Mouse (Mus musculus) kidney, adult 2 months (tissue): ENCODE measurements around the gene Egr2. TPM values are rescaled to one million over a fixed set of nuclear protein-coding genes. Genes with fewer than 3 reads are reported as not detected.

Experiments
- DNase-seq: peaks from one replicate; pipeline ENCODE4 v3.0.0; 2021
- H3K27ac ChIP-seq: fragments of 200-500 bp; 2 replicates; pipeline ENCODE4 v1.5.1; 2012; ENCODE audit warnings: low read depth, low read length, control low read depth, inconsistent platforms; ENCODE audit not compliant: insufficient read depth
- H3K27me3 ChIP-seq: fragments of 200-500 bp; replicated peaks from 2 replicates; pipeline ENCODE4 v1.6.1; 2012; ENCODE audit warnings: mild to moderate bottlenecking, moderate library complexity, low read length, inconsistent platforms; ENCODE audit not compliant: control insufficient read depth, insufficient read depth
- H3K36me3 ChIP-seq: fragments of 200-500 bp; 2 replicates; pipeline ENCODE4 v1.6.1; 2012; ENCODE audit warnings: mild to moderate bottlenecking, moderate library complexity, low read length, inconsistent platforms; ENCODE audit not compliant: control insufficient read depth, insufficient read depth
- H3K4me1 ChIP-seq: fragments of 200-500 bp; 2 replicates; pipeline ENCODE4 v1.6.1; 2011; ENCODE audit warnings: low read length; ENCODE audit not compliant: control insufficient read depth, insufficient read depth
- H3K4me3 ChIP-seq: fragments of 200-500 bp; 2 replicates; pipeline ENCODE4 v1.5.1; 2011; ENCODE audit warnings: mild to moderate bottlenecking, low read depth, low read length, control low read depth; ENCODE audit not compliant: insufficient read depth
- CTCF ChIP-seq: fragments of 200-500 bp; conservative IDR thresholded peaks from 2 replicates; pipeline ENCODE4 v1.5.1; 2011; ENCODE audit warnings: low read depth, mild to moderate bottlenecking, control low read depth, low read length, moderate library complexity, mixed read lengths; ENCODE audit not compliant: insufficient read depth, insufficient read length
- POLR2A ChIP-seq: fragments of 200-500 bp; IDR thresholded peaks from one replicate; pipeline ENCODE4 v1.6.1; 2011; ENCODE audit warnings: low read depth, low read length, control low read depth
- WGBS: fragments of 180-500 bp; shearing (Covaris S2); methylation state at CpG from one replicate; pipeline ENCODE4 v1.1.7; 2018; 5-methylcytosine and 5-hydroxymethylcytosine counted together
- polyA plus RNA-seq: library from polyadenylated mRNA; depleted of rRNA; stranded (reverse); fragments of >200 nt; gene quantifications from 2 replicates; pipeline ENCODE4 v1.2.3, GENCODE M21; 2012; rRNA removed

Egr2 gene
- polyA plus RNA-seq, 1 experiment, result 1.8 TPM

DNA sequence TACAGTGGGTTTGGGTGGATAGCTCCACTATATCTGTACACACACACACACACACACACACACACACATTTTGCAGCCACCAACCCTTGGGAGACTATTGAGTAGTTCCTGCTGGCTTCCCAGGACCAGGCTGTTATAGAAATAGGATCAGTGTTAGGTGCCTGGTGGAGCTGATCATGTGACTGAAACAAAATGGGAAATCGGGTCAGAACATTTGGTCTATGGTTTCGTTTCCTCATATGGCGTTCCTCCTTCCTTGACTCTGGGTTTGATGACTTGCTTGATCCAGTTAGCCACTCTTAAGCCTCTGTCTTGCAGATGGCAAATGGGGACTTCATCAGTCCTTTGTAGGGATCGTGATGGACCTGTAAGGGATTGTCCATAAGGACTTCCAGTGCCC is 44.6 kb downstream of the Egr2 start:
- TF ChIP-seq CTCF (no peak), POLR2A (no peak)
- peak; percentile 7 for DNase-seq
- no peak overlapping the region for H3K4me3 ChIP-seq
- H3K4me1 ChIP-seq, result no peaks in the 10 kb centered on the region
- H3K27me3 ChIP-seq, result no peaks in the 10 kb centered on the region
- H3K27ac ChIP-seq, result no peak overlapping the region
- H3K36me3 ChIP-seq, result no peaks in the 10 kb centered on the region
- 93% methylated on average over 4 of the region's 4 CpGs for WGBS

DNA sequence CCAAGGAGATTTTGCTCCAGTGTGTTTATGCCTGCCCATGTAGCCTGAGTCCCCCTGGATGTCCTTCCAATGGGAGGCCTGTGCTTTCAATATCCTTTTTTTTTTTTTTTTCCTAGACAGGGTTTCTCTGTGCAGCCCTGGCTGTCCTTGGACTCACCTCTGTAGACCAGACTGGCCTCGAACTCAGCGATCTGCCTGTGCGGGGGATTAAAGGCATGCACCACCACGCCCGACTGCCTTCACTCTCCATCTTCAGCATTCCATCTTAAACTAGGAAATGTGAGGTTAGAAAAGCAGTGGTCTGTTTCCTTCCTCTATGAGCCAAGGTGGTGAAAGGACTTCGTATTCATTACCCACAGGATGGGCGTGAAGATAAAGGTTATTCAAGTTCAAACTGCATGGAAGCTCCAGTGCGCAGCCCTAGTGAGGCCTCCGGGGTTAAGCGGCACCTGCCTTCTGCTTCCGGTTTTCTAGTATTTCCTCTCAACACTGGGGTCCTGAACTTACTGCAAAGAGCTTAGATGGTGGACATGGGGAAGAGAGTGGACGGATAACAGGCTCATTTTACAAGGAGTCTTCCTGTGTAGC is 46.5 kb downstream of the Egr2 start:
- Histone ChIP-seq H3K36me3 (no peaks in the 10 kb centered on the region), H3K4me3 (no peak overlapping the region), H3K4me1 (no peaks in the 10 kb centered on the region), H3K27ac (no peak overlapping the region), H3K27me3 (no peaks in the 10 kb centered on the region)
- 47% methylated on average over 12 of the region's 12 CpGs for WGBS
- no peak for DNase-seq
- TF ChIP-seq CTCF (no peak), POLR2A (no peak)

DNA sequence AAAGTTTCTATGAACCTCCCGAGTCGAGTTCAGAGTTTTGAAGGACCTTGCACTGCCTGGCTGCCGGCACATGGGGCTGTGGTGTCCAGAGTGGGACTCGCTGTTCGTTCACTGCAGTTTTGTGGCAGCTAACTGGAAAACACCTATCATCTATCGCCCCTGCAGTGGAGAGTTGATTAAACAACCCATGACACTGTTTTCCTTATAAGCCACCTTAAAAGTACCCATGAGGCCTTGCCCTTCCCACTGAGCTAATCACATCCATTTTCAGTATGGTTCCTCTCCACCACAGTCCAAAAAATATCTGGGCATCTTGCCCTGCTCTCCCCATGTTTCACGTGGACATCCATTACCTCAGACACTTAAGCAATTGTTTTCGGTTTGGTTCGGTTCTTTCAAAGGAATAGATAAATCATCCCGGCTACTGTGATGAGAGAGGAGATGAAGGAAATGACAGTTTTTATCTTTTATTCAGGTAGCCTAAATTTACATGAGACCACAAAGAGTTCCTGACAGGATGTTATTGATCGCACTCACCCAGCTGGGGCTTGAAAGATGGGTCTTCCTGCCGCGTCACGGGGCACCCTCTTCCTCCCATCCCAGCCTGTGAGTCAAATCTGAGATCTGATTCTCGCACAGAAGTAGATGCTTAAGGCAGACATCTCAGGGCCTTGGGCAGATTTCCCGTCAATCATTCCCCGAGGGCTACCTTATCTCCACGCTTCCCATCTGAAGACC is 50.8 kb downstream of the Egr2 start:
- WGBS, result 87% methylated on average over 18 of the region's 18 CpGs
- TF ChIP-seq CTCF (no peak), POLR2A (no peak)
- H3K27me3 ChIP-seq, result no peaks in the 10 kb centered on the region
- H3K36me3 ChIP-seq, result no peaks in the 10 kb centered on the region
- DNase-seq, result no peak
- no peaks in the 10 kb centered on the region for H3K4me1 ChIP-seq
- H3K4me3 ChIP-seq, result no peak overlapping the region
- H3K27ac ChIP-seq, result no peak overlapping the region

Other genes starting within 250 kb of the Egr2 start
- 7.7 and 10.1 TPM in 2 replicates for gene Ado, start 13.5 kb downstream of the Egr2 start, polyA plus RNA-seq